Mouse (Mus musculus): ENCODE measurements around the gene Usp20.

Usp20 gene

DNA sequence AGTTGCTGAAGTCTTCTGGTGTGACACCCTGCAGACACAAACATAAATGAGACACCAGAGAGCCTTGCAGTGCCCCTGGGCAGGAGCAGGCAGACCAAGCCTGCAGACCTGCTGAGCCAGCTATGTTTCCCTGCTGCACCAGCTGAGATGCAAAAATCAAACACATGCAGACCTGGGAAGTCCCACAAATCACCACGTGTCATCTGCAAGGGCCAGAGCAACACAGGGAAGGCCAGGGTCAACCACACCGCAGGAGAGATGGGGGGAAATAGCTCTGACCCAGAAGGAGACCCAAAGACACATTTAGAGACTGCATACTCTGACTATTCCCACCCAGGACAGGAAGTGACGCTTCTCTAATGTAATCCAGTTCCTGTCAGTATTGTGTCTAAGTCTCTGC lies 58.4 kb downstream of the Usp20 start:
- DNase-seq (ENCODE audit: low read depth): no peak

DNA sequence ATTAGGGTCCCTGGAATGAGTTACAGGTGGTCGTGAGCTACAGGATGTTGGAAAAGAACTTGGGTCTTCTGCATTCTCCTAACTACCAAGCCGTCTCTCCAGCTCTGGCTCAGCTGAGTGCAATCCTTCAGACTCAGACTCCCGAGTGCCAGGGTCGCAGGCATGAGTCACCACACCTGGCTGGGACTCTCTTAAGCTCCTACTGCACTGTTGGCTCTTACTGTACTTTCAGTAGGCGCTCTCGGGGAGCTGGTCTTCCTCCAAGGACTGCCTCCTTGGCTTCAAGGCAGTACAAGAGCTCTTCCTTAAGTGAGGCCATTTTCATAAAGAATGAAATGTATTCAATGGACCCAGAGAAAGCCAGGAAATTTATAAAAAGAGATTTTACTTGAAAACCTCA lies 59.3 kb downstream of the Usp20 start:
- DNase-seq (ENCODE audit: low read depth): no peak

DNA sequence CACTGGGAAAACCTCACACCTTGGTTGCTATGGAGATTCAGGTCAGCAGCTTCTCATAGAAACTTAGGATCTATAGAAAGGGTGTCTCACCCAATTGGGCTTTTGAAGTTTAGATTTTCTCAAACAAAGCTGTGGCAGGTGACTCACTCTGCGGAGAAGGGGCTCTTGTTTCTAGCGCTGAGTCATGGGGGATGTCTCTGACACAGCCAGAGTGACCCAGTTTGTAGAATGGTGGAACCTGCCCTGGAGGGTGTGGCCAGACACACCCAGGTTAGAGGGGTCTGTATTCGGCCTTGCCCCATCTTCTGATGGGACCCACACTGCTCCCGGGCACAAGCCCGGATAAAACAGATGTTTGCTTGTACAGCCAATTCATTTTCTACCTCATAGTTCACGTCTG lies 60.8 kb downstream of the Usp20 start:
- DNase-seq (ENCODE audit: low read depth): no peak

DNA sequence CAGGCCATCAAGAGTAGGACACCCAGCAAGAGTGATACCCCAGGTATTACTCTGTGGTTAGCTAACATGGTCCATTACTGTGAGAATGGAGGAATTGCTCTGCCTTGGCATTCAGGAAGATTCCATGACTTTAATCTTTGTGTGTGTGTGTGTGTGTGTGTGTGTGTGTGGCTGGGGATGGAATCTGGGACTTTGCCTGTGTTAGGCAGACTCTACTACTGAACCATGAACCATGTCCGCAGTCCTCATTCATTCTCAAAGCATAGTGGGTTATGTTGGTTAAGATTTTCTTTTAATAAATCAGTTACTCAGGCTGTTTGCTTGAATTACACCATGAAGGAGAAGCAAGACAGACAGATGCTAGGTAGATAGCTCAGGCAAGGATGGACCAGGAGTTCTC lies 61.8 kb downstream of the Usp20 start:
- no peak for DNase-seq (ENCODE audit: low read depth)

DNA sequence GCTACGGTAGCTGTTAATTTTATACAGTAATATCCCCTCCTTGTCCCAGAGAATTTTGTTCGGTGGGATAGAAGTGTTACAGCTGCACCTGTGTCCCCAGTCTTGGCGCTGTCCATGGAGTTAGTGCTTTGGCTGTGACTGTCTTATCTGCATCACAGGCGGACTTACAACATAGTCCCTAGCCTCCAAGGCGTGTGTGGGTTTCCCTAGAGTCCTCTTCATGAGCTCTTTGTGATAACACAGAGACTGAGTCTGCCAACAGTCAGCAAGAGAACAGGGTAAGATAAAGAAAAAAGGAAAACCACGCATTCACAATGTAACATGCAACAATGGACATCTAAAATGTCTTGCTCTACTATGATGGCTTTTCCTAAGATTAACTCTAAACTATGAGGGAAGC lies 66.0 kb downstream of the Usp20 start:
- DNase-seq (ENCODE audit: low read depth): peak; percentile 21

DNA sequence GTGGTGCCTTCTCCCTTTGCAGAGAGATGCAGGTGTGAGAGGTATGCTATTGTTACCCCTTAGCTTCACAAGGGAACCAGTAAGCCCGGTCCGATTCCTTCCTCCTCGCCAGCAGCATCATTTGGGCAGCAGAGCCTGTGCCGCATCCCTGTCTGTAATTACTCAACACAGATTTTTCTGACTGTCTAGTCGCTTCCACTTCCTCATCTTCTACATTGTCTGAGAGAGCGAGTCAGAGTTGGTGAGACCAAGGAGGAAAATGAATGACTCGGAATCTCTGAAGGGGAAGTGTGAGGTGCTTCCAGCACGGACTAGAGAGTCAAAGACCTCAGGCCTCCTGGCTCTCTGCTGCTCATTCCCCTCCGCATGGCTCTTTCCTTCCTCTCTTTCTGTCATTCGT lies 70.4 kb downstream of the Usp20 start:
- DNase-seq (ENCODE audit: low read depth): no peak

DNA sequence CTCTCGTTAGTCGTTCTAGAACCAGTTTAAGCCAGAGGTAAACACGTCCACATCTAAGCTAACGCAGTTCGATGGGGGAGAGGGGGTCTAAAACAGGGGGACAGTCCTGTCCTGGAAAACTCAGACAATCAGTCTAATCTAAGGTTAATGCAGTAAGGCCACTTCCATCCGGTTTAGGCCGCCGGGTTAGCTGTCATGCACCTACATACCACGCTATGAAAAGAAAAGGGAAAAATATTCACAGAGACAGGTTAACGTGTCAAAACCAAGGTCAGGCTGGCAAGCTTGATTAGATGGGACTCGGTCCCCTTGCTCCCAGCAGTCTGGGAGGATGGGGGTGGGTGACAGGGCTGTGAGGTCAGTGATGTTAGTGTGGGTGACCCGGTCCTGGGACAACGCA lies 71.3 kb downstream of the Usp20 start:
- DNase-seq (ENCODE audit: low read depth): no peak

DNA sequence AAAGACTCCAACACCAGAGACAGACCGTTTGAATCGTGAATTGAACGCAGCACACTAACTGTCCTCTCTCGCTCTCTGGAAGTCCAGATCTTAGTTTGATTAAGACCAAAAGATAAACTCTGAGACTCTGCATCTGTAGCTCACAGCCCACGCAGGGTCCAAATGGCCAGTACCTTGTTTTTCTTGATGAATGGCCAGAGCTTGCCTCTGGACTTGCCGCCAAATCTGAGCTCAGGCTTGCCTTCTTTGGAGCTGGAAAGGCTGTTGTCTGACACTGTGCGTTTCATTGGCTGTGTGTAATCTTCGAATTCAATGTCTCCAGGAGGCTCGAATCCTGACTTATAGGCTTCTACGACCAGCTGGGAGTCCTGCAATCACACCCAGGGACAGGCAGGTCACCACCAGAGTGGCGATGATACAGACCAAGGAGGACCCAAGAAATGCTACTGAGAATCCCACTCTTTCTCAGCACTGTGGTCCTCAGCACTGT lies 71.8 kb downstream of the Usp20 start:
- DNase-seq (ENCODE audit: low read depth): no peak

DNA sequence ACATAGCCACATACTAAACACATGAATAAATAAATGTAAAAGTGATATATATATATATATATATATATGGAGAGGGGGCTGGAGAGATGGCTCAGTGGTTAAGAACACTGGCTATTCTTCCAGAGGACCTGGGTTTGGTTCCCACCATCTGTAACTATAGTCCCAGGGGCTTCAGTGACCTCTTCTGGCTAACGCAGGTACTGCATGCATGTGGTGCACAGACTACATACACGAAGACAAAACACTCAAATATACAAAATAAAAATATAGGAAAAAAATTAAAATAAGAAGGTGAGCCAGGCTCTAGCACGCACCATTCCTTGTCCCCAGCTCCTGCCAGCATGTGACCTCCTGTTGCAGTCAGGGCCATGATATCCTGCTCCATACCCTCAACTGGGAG lies 74.0 kb downstream of the Usp20 start:
- no peak for DNase-seq (ENCODE audit: low read depth)

DNA sequence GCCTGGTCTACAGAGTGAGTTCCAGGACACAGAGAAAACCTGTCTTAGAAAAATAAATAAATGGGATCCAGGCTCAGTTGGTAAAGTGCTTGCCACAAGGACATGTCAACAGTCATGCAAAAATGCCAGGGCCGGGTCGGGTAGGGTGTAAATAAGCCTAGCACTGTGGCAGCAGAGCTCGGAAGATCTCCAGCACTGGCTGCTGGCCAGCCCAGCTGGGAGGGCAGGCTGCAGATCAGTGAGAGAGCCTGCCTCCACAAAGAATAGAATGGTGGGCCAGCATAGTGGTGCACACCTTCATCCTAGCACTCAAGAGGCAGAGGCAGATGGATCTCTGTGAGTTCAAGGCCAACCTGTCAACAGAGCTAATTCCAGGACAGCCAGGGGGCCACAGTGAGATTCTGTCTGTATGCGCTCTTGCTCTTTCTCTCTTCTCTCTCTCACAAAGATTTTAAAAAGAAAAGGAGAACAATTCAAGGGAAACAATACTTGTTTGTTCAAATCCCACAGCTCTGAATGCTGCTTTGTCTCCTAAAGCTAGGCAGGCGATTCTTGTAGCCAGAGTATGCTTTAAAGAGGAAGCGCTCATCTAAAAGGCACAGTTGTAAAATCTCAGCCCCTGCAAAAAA lies 75.6 kb downstream of the Usp20 start:
- DNase-seq (ENCODE audit: low read depth): no peak

DNA sequence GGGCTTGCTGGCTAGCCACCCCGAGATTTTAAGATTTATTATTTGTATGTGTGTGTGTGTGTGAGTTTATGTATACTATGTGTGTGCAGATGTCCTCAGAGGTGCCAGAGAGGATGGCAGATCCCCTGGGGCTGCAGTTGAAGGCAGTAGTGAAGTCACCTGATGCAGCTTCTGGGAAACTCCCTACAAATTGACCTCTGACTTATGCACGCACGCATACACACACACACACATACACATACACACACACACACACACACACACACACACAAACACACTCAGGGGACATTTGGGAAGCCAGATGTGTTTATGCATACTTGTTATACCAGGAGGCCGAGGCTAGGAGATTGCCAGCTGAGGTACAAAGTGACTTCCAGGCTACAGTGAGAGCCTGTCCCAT lies 76.4 kb downstream of the Usp20 start:
- DNase-seq (ENCODE audit: low read depth): no peak

DNA sequence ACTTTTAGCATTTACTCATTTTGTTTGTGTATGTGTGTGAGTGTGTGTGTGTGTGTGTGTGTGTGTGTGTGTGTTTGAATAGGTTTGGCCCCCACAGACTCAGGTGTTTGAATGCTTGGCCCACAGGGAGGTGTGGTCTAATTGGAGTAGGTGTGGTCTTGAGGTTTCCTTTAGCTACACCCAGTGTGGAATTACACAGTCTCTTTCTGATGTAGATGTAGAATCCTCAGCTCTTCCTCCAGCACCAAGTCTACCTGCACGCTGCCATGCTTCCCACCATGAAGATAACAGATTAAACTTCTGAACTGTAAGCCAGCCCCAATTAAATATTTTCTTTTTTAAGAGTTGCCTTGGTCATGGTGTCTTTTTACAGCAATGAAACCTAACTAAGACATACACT lies 78.2 kb downstream of the Usp20 start:
- no peak for DNase-seq (ENCODE audit: low read depth)

DNA sequence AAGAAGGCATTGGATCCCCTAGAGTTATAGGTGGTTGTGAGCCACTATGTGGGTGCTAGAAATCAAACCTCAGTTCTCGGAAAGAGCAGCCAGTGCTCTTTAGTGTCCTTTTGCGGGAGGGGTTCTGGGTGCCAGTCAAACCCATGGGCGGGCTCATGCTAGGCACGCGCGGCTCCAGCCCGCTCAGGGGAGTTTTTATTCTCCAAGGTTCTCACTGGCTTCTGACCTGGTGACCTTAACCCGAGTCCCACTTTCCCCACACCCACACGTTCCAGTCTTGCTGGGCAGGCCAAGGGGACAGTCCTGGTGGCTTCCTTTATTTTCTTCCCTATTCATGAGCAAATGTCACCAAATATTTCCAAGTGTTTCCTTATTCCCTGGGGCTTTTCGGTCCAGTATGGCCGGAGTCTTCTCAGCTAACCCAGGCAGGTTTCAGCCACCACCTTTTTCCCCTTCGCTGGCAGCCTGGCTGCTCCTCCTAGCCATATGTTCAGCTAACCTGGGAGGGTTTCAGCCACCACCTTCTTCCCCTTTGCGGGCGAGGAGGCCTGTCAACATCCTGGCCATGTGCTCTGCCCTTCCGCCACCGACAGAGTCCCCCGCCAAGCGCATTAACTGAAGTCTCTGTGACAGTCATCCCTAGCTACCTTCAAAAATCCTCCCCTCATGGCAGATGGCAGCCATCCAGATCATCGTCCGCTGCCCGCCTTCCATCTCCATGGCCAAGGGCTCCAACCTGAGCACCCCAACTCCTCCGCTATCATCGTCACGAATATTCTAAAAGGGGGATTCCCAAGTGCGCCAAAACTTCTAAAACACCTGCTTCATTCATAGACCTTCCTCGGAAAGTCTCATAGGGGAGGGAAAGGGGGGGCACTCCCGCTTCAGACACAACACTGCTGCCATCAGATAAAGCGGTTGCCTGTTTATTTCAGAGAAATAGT lies 79.0 kb downstream of the Usp20 start:
- DNase-seq (ENCODE audit: low read depth): peak; percentile 48

DNA sequence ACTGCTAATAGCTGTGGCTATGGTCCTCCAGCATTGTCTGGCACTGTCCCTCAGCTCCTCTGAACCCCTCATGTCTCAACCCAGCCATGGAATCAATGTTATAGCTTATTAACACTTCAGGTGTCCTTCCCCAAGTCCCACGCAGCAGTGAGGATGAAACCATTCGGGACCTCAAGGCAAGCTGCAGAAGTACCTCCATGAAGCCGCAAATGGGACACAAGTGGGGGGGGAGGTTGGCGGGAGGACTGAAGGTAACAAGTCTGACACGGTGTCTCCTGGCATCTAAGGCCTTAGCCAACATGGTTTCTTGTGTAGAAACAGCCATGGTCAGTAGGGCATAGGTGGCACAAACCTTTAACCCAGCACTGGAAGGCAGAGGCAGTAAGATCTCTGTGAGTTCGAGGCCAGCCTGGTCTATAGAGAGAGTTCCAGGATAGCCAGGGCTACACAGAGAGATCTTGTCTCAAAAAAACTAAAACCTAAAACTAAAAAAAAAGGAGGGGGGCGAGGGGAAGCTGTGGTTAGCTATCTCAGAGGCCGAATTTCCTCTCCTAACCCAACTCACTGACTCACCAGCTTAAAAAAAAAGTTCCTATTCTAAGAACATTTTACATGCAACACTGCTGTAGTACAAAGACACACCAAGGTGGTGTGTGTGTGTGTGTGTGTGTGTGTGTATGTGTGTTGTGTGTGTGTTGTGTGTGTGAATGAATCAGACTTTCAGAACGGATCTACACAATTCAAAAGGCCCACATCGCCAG lies 80.0 kb downstream of the Usp20 start:
- DNase-seq (ENCODE audit: low read depth): no peak

DNA sequence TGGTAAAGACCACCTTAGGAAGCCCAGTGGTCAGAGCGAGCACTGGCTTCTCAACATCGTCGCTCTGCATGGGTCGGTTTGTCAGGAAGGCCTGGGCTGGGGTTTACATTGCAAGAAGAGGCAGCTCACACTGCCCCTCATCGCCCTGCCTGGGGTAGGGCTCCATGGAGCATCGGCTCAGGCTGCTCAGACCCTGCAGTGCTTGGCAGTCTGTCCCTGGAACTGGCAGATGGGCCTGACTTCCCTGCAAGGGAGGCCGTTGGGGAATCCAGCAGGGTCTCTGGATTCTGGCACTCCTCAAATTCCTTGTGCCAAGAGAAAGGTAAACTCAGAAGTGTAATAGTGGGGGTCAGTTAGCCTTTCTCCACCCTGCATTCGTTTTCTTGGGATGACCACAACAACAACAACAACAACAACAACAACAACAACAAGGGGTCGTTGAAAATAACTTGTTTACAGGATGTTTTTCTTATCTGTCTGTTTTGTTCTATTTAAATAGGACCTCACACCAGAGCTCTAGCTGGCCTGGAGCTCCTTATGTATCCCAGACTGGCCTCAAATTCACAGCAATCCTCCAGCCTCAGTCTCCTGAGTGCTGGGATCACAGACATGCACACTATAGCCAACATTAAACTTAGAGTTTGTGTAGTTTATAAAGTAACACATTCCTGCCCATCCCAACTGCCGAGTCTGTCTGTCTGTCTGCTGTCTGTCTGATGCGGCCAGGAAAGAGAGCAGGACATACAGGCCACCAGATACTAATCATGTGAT lies 84.1 kb downstream of the Usp20 start:
- no peak for DNase-seq (ENCODE audit: low read depth)

DNA sequence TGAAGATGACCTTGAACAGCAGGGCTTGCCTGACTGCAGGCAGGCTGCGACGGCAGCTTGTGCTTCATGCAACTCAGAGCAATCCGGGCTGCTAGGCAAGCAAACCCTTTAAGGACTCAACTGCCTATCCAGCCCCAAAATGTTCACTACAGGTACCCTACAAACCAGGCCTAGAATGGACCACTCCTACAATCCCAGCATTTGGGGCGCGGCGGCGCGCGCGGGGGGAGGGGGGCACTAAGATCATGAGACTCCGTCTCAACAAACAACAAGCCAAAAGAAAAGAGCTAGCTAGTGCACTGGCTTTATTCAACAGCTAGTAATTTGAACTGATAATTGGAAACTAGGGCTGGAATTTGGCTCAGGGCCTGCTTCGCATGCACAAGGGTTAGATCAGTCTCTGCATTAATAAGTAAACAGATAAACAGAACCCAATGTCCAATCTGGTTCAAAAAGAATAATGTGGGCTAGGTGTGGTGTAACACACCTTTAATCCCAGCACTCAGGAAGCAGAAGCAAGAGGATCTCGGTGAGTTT lies 85.0 kb downstream of the Usp20 start:
- DNase-seq (ENCODE audit: low read depth): no peak

DNA sequence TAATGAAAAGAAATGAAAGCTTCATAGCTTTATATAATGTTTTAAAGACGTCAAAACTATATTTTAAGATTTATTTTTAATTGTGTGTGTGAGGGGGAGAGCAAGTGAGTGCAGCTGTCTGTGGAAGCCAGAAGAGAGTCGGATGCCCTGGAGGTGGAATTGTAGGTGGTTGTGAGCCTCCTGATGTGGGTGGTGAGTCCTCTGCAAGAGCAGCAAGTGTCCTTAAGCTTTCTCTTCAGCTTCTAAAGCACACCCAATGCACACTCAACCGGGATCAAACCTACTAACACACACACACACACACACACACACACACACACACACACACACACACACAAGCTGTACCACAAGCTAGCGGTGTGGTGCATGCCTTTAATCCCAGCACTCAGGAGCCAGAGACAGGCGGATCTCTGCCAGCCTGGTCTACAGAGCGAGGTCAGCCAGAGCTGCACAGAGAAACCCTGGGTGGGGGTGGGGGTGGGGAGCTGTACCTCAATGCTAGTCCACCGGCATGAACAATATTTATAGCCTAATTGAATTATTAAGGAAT lies 85.7 kb downstream of the Usp20 start:
- no peak for DNase-seq (ENCODE audit: low read depth)

DNA sequence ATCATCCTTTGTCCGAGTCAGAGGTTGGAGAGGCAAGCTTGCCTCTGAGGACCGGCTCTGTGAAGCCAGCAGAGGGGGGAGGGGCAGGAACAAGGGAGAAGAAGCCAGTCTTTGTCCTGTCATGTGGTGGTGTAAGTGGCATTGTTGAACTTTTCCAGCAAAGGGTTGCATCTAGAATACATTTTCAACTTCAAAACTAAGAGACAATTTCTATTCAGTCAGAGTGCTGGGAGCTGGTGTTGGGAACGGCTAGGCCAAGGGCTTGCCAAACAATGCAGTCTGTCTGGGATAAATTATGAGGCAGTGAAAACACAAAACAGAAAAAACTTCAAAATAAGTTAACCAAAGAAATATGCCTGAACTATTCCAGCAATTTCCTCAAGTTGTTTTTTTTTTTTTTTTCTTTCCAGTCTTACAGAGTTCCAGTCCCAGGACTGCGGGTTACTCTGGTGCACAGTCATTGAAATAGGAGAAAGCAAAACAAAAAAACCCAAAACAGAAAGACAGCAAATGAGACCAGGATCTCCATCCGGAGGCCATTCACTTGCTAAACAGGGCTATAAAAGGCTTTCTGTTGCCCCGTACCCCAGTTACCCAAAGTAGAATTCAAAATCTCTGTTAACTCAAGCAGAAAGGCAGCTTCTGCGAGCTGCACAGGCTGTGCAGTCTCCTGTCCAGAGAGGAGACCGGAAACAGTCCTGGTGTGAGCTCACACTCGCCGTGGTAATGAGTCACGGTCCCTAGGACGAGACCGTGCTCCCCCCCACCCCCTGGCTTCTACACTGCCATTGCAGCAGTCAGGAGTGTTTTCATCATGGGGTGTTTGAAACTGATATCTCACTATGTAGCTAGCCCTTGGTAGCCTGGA lies 86.4 kb downstream of the Usp20 start:
- DNase-seq (ENCODE audit: low read depth): no peak

DNA sequence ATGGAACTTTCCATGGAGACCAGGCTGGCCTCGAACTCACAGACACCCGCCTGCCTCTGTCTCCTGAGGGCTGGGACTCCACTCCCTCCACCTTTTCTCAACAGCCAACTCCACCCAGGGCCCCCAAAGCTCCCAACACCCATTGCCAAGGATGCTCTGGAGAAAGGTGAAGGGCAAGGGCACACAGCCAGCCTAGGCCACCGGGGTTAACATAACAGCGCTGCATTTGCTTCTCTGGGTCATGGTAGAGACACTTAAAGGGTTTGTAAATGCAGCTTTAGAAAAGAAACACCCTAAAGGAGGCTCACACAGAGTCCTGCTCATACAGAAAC lies 87.0 kb downstream of the Usp20 start:
- no peak for DNase-seq (ENCODE audit: low read depth)

DNA sequence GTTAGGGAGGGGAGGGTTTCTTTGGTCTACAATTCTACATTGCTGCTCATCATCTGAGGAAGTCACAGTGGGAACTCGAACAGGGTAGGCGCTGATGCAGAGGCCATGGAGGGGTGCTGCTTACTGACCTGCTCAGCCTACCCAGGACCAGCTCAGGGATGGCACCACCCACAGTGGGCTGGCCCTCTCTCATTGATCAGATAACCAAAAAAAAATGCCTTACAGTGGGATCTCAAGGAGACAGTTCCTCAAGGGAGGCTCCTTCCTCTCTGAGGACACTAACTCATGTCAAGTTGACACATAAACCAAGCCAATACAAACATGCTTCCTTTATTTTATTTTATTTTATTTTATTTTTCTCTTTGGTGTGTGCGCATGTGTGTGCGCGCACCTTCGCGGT lies 87.4 kb downstream of the Usp20 start:
- DNase-seq (ENCODE audit: low read depth): no peak
